Comparison of ENCODE assay signal across 21 mouse cellular contexts in genomic region chr1:89611521-89611920, GRCm38 (mm10).
DNase-seq lines count a peak whose midpoint lies in the region; TF ChIP-seq lines count a peak whose summit lies in the region.
"Had no signal": no experiment of that assay in that cellular context is flagged by ENCODE, and none has a peak within 500 bp of the region (broad histone marks: within the 10 kb centered on the region; RNA-seq: fewer than 3 reads in every experiment).

No protein-coding gene starts in this region.

- DNase-seq in cerebellum, adult 11-12 months: peak; percentile 61
- no peak for DNase-seq in cerebellum, adult 11 months
- DNase-seq in cerebellum, postnatal 14 days: peak; percentile 35 to 47
- no peak for DNase-seq in cerebellum, postnatal 4 days (ENCODE audit: low spot score in 2 of 2)
- peak; percentile 92 for DNase-seq in heart, adult 11 months
- DNase-seq in heart, postnatal 36 days: no peak
- no peak for DNase-seq in thymus, postnatal 14 days
- DNase-seq: adrenal gland, adult 8-10 months; adrenal gland, postnatal 25 days; gastrocnemius, postnatal 25 days; heart, adult 2 months; heart, postnatal 4 days; kidney, adult 18-20 months; kidney, adult 9 months had no signal

- no peak for TF ChIP-seq POLR2A in bone marrow, adult 2 months (IDR thresholded peaks at IDR 0.05; ENCODE audit: borderline replicate concordance, control insufficient read depth, low read depth, low read length)

- intact Hi-C loops in heart, postnatal 36 days (cut with DNase I): no loop called here

- H3K4me3 ChIP-seq in bone marrow, adult 2 months (replicated peaks; ENCODE audit: control insufficient read depth, low read depth, low read length): no peak overlapping the region
- H3K4me3 ChIP-seq: forebrain, embryonic 10.5 days; forebrain, embryonic 13.5 days; heart, adult 2 months; heart, embryonic 10.5 days; heart, embryonic 13.5 days had no signal

- peak overlapping the region; percentile 51 for H3K27ac ChIP-seq in bone marrow, adult 2 months (ENCODE audit: control insufficient read depth, insufficient read depth, low read depth, low read length, poor library complexity)
- H3K27ac ChIP-seq: forebrain, embryonic 10.5 days; forebrain, embryonic 13.5 days; heart, adult 2 months; heart, embryonic 10.5 days; heart, embryonic 13.5 days; hindbrain, embryonic 14.5 days; hindbrain, postnatal 0 days had no signal

- WGBS in bone marrow, adult 2 months: 89% methylated on average over 6 of the region's 6 CpGs

- TF ChIP-seq CTCF in bone marrow, adult 2 months (IDR thresholded peaks at IDR 0.05; ENCODE audit: control insufficient read depth, insufficient read depth, low read length): no peak

- peaks cover 17% of the 10 kb centered on the region for H3K4me1 ChIP-seq in bone marrow, adult 2 months (ENCODE audit: control insufficient read depth, insufficient read depth, low read length)
- H3K4me1 ChIP-seq: forebrain, embryonic 13.5 days had no signal

Comparison
In these comparisons a context has a peak if more than half of its experiments do, and no peak if none do; other contexts are left out.
1. DNase-seq: peak in cerebellum, adult 11-12 months (single experiment), cerebellum, postnatal 14 days (2 of 2) and heart, adult 11 months (single experiment); none in cerebellum, adult 11 months (single experiment), cerebellum, postnatal 4 days (0 of 2), heart, postnatal 36 days (0 of 2) and thymus, postnatal 14 days (single experiment).